Mouse (Mus musculus) forebrain, embryonic 16.5 days (tissue): ENCODE measurements around the gene Gm9837. TPM values are rescaled to one million over a fixed set of nuclear protein-coding genes. Genes with fewer than 3 reads are reported as not detected.
A peak's percentile ranks its signal among the peaks of the same experiment; 100 is the strongest.

Experiments used
- ATAC-seq: fragments of 200-750 bp; cut with Nextera tagmentation; 2 replicates; pipeline ENCODE4 v1.8.0; 2017; ENCODE audit warnings: mild to moderate bottlenecking, moderate library complexity
- H3K27ac ChIP-seq: fragments of 300-500 bp; sonication (generic); 2 replicates; pipeline ENCODE4 v1.5.1; 2014; ENCODE audit warnings: low read length, control low read depth
- H3K27me3 ChIP-seq: fragments of 300-500 bp; sonication (generic); replicated peaks from 2 replicates; pipeline ENCODE4 v1.6.1; 2014; ENCODE audit warnings: low read length; ENCODE audit not compliant: control insufficient read depth, insufficient read depth
- H3K36me3 ChIP-seq: fragments of 300-500 bp; sonication (generic); 2 replicates; pipeline ENCODE4 v1.6.1; 2014; ENCODE audit not compliant: control insufficient read depth, insufficient read depth
- H3K4me1 ChIP-seq: fragments of 300-500 bp; sonication (generic); replicated peaks from 2 replicates; pipeline ENCODE4 v1.6.1; 2014; ENCODE audit warnings: low read length; ENCODE audit not compliant: control insufficient read depth, insufficient read depth
- H3K4me2 ChIP-seq: fragments of 300-500 bp; sonication (generic); 2 replicates; pipeline ENCODE4 v1.6.1; 2014; ENCODE audit warnings: mild to moderate bottlenecking, low read length, control low read depth
- H3K4me3 ChIP-seq: fragments of 300-500 bp; sonication (generic); replicated peaks from 2 replicates; pipeline ENCODE4 v1.5.1; 2014; ENCODE audit warnings: mild to moderate bottlenecking, low read length, control low read depth
- H3K9ac ChIP-seq: fragments of 300-500 bp; sonication (generic); replicated peaks from 2 replicates; pipeline ENCODE4 v1.6.1; 2014; ENCODE audit warnings: low read depth, low read length, control low read depth
- H3K9me3 ChIP-seq: fragments of 300-500 bp; sonication (generic); 2 replicates; pipeline ENCODE4 v1.6.1; 2016; ENCODE audit warnings: low read length; ENCODE audit not compliant: control insufficient read depth
- WGBS: fragments of 180-500 bp; shearing (Covaris S2); extraction: QIAGEN DNeasy Blood & Tissue Kit; methylation state at CpG from one replicate; pipeline ENCODE4 v1.1.7; 2014; 5-methylcytosine and 5-hydroxymethylcytosine counted together
- polyA plus RNA-seq: library from polyadenylated mRNA; unstranded; fragments of >200 nt; fragmentation: Nextera tagmentation; extraction: Ambion mirVana; gene quantifications from 2 replicates; pipeline ENCODE4 v1.2.1, GENCODE M21; 2015

Gene Gm9837
- polyA plus RNA-seq, 1 experiment from 2014 or later: not detected

- Histone ChIP-seq H3K4me1 (peaks cover 12% of the 10 kb centered on the region; the same call in 1 of the 2 replicates), H3K4me3 (no peak overlapping the region), H3K27ac (no peak overlapping the region), H3K9me3 (no peaks in the 10 kb centered on the region), H3K9ac (no peak overlapping the region), H3K4me2 (no peak overlapping the region), H3K27me3 (no peaks in the 10 kb centered on the region), H3K36me3 (no peaks in the 10 kb centered on the region)
- peak; percentile 61 for ATAC-seq
- WGBS: 49% methylated on average over 5 of the region's 5 CpGs
Observed at GRCm38 (mm10) chr11:53505026-53505663, 34.9 kb upstream of the Gm9837 start.

GRCm38 (mm10) chr11:53504376-53504775 lies 34.1 kb upstream of the Gm9837 start:
- H3K4me3 ChIP-seq: no peak overlapping the region
- H3K36me3 ChIP-seq: no peaks in the 10 kb centered on the region
- 89% methylated on average over 8 of the region's 8 CpGs for WGBS
- no peak overlapping the region for H3K4me2 ChIP-seq
- H3K27me3 ChIP-seq: no peaks in the 10 kb centered on the region
- H3K27ac ChIP-seq: no peak overlapping the region
- H3K9ac ChIP-seq: no peak overlapping the region
- no peaks in the 10 kb centered on the region for H3K9me3 ChIP-seq
- no peak for ATAC-seq
- H3K4me1 ChIP-seq: peaks cover 9% of the 10 kb centered on the region; the same call in 1 of the 2 replicates

- WGBS: 89% methylated on average over 5 of the region's 5 CpGs
- Histone ChIP-seq H3K36me3 (no peaks in the 10 kb centered on the region), H3K4me1 (peaks cover 9% of the 10 kb centered on the region; the same call in 1 of the 2 replicates), H3K4me2 (no peak overlapping the region), H3K9me3 (no peaks in the 10 kb centered on the region), H3K4me3 (no peak overlapping the region), H3K9ac (no peak overlapping the region), H3K27me3 (no peaks in the 10 kb centered on the region), H3K27ac (no peak overlapping the region)
- ATAC-seq: no peak
Observed at GRCm38 (mm10) chr11:53503738-53504137, 33.5 kb upstream of the Gm9837 start.

GRCm38 (mm10) chr11:53502039-53502765 lies 31.9 kb upstream of the Gm9837 start:
- H3K4me2 ChIP-seq: no peak overlapping the region
- H3K27ac ChIP-seq: no peak overlapping the region
- H3K9me3 ChIP-seq: no peaks in the 10 kb centered on the region
- no peak for ATAC-seq
- peaks cover 9% of the 10 kb centered on the region; the same call in 1 of the 2 replicates for H3K4me1 ChIP-seq
- WGBS: 78% methylated on average over 8 of the region's 8 CpGs
- H3K27me3 ChIP-seq: no peaks in the 10 kb centered on the region
- H3K36me3 ChIP-seq: no peaks in the 10 kb centered on the region
- H3K9ac ChIP-seq: no peak overlapping the region
- H3K4me3 ChIP-seq: no peak overlapping the region

- Histone ChIP-seq H3K27ac (no peak overlapping the region), H3K9me3 (no peaks in the 10 kb centered on the region), H3K4me1 (peaks cover 17% of the 10 kb centered on the region; the same call in 1 of the 2 replicates), H3K36me3 (no peaks in the 10 kb centered on the region), H3K4me3 (no peak overlapping the region), H3K9ac (no peak overlapping the region), H3K27me3 (no peaks in the 10 kb centered on the region), H3K4me2 (no peak overlapping the region)
- WGBS: 6% methylated on average over 11 of the region's 11 CpGs
- no peak for ATAC-seq
Observed at GRCm38 (mm10) chr11:53500569-53500968, 30.3 kb upstream of the Gm9837 start.

GRCm38 (mm10) chr11:53496946-53497345 lies 26.7 kb upstream of the Gm9837 start:
- Histone ChIP-seq H3K36me3 (no peaks in the 10 kb centered on the region), H3K4me1 (peaks cover 14% of the 10 kb centered on the region; the same call in 1 of the 2 replicates), H3K27ac (no peak overlapping the region), H3K4me2 (no peak overlapping the region), H3K9me3 (no peaks in the 10 kb centered on the region), H3K9ac (no peak overlapping the region), H3K4me3 (no peak overlapping the region), H3K27me3 (no peaks in the 10 kb centered on the region)
- ATAC-seq: peak; percentile 36; the same call in 1 of the 2 replicates
- 56% methylated on average over 6 of the region's 6 CpGs for WGBS

GRCm38 (mm10) chr11:53495417-53495816 lies 25.1 kb upstream of the Gm9837 start:
- no peak overlapping the region for H3K9ac ChIP-seq
- peak overlapping the region; percentile 13; the same call in 1 of the 2 replicates for H3K27ac ChIP-seq
- H3K36me3 ChIP-seq: no peaks in the 10 kb centered on the region
- no peak for ATAC-seq
- peaks cover 12% of the 10 kb centered on the region; the same call in 1 of the 2 replicates for H3K4me1 ChIP-seq
- no peak overlapping the region for H3K4me3 ChIP-seq
- 4% methylated on average over 6 of the region's 6 CpGs for WGBS
- H3K9me3 ChIP-seq: no peaks in the 10 kb centered on the region
- no peaks in the 10 kb centered on the region for H3K27me3 ChIP-seq
- no peak overlapping the region for H3K4me2 ChIP-seq

- 23% methylated on average over 3 of the region's 3 CpGs for WGBS
- Histone ChIP-seq H3K4me2 (no peak overlapping the region), H3K27me3 (no peaks in the 10 kb centered on the region), H3K4me1 (peaks cover 11% of the 10 kb centered on the region; the same call in 1 of the 2 replicates), H3K9me3 (no peaks in the 10 kb centered on the region), H3K4me3 (no peak overlapping the region), H3K27ac (no peak overlapping the region), H3K9ac (no peak overlapping the region), H3K36me3 (no peaks in the 10 kb centered on the region)
- ATAC-seq: no peak
Observed at GRCm38 (mm10) chr11:53493243-53493955, 23.1 kb upstream of the Gm9837 start.

- H3K4me3 ChIP-seq: no peak overlapping the region
- H3K27ac ChIP-seq: no peak overlapping the region
- no peaks in the 10 kb centered on the region for H3K9me3 ChIP-seq
- H3K27me3 ChIP-seq: no peaks in the 10 kb centered on the region
- H3K36me3 ChIP-seq: no peaks in the 10 kb centered on the region
- no peak overlapping the region for H3K9ac ChIP-seq
- WGBS: 2% methylated on average over 8 of the region's 8 CpGs
- peaks cover 9% of the 10 kb centered on the region; the same call in 1 of the 2 replicates for H3K4me1 ChIP-seq
- peak; percentile 45; the same call in 1 of the 2 replicates for ATAC-seq
- H3K4me2 ChIP-seq: no peak overlapping the region
Observed at GRCm38 (mm10) chr11:53491954-53492401, 21.7 kb upstream of the Gm9837 start.
